ENCODE assay signal across 27 mouse cellular contexts in genomic region chr9:29451232-29451631, GRCm38 (mm10).
"Had no signal": no experiment of that assay in that cellular context is flagged by ENCODE, and none has a peak within 500 bp of the region (broad histone marks: within the 10 kb centered on the region; RNA-seq: fewer than 3 reads in every experiment).

No protein-coding gene starts in this region.

- H3K9ac ChIP-seq: heart, embryonic 15.5 days; hindbrain, embryonic 12.5 days; hindbrain, embryonic 14.5 days; intestine, embryonic 15.5 days; limb, embryonic 12.5 days; liver, embryonic 13.5 days; liver, embryonic 15.5 days; liver, postnatal 0 days had no signal

- H3K4me1 ChIP-seq: heart, embryonic 15.5 days; hindbrain, embryonic 10.5 days; hindbrain, embryonic 12.5 days; intestine, embryonic 15.5 days; limb, embryonic 10.5 days; limb, embryonic 12.5 days; liver, embryonic 13.5 days; liver, embryonic 15.5 days had no signal

- H3K27me3 ChIP-seq: heart, embryonic 15.5 days; hindbrain, embryonic 12.5 days; intestine, embryonic 15.5 days; liver, embryonic 13.5 days; liver, embryonic 15.5 days had no signal

- H3K9me3 ChIP-seq: heart, embryonic 15.5 days; hindbrain, embryonic 10.5 days; hindbrain, embryonic 12.5 days; intestine, embryonic 15.5 days; limb, embryonic 10.5 days; limb, embryonic 12.5 days; liver, embryonic 13.5 days; liver, embryonic 15.5 days had no signal

- ATAC-seq: forebrain, embryonic 16.5 days; hindbrain, embryonic 16.5 days; inflammation-experienced regulatory T-cells, adult 6 months; intestine, embryonic 15.5 days; intestine, postnatal 0 days; liver, postnatal 0 days had no signal

- H3K4me3 ChIP-seq: gastrocnemius, adult 2 months; heart, embryonic 15.5 days; hindbrain, embryonic 10.5 days; hindbrain, embryonic 12.5 days; intestine, embryonic 15.5 days; layer of hippocampus, adult 2 months; left cerebral cortex, adult 2 months; limb, embryonic 10.5 days; limb, embryonic 12.5 days; liver, embryonic 13.5 days; liver, embryonic 15.5 days had no signal

- DNase-seq: gastrocnemius, adult 2 months; gastrocnemius, postnatal 10 days; gastrocnemius, postnatal 25 days; kidney, adult 18-20 months; kidney, adult 8-10 months; kidney, postnatal 10 days; kidney, postnatal 25 days; kidney, postnatal 4 days; liver; liver, embryonic 13.5 days; liver, postnatal 0 days; lung, adult 2 months had no signal

- H3K36me3 ChIP-seq: heart, embryonic 15.5 days; hindbrain, embryonic 10.5 days; hindbrain, embryonic 12.5 days; intestine, embryonic 15.5 days; limb, embryonic 10.5 days; limb, embryonic 12.5 days; liver, embryonic 13.5 days; liver, embryonic 15.5 days had no signal

- H3K27ac ChIP-seq: gastrocnemius, adult 2 months; heart, embryonic 15.5 days; hindbrain, embryonic 10.5 days; hindbrain, embryonic 12.5 days; hindbrain, embryonic 14.5 days; intestine, embryonic 15.5 days; layer of hippocampus, adult 2 months; left cerebral cortex, adult 2 months; limb, embryonic 10.5 days; limb, embryonic 12.5 days; liver, embryonic 13.5 days; liver, embryonic 15.5 days had no signal

- H3K4me2 ChIP-seq: heart, embryonic 15.5 days; hindbrain, embryonic 12.5 days; hindbrain, embryonic 14.5 days; intestine, embryonic 15.5 days; limb, embryonic 12.5 days; liver, embryonic 11.5 days; liver, embryonic 13.5 days; liver, embryonic 15.5 days had no signal
